Mouse (Mus musculus) spleen, postnatal 14 days (tissue): ENCODE results near the gene Sptssb.

Experiments
- DNase-seq, 2 experiments: peaks; one replicate each; pipeline ENCODE4 v3.0.0; 2021 to 2022; ENCODE audit warnings: low spot score in 2 of 2

Sptssb gene

DNA sequence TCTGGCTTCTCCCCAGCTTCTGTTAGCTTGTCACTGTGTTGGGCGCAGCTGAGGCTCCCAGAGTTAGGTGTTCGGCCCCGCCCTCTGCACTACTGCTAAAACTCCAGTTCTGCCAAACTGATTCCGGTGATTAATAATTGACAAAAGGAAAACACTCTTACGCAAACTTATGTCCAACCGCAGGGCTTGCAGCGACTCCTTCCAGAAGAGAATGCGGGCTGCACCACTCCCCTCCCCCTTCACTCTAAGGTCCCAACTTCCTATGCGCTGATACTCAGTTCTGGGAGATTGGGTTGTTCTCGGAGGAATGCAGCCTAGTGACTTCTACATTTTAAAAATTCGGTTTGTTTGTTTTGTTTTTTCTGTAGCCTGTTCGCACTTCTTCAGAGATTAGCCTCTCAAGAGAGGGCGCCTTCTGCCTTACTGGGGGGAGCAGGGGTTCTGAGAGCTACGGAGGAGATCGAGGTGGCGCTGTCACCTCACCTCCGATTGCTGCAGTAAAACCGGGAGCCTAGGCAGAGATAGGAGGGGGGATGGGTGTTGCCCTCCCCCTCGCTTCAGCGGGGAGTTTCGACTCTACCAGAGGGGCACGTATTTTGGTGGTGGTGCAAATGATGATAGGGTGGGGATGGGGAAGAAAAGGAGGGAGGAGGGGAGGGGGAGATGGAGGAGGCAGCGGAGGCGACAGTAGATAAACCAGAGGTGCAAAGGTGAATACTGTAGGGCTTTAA, at the start of gene Sptssb:
Gene Sptssb, minus strand, starts transcription at position 83 of the 731 bp plus-strand sequence.
- DNase-seq: no peak

DNA sequence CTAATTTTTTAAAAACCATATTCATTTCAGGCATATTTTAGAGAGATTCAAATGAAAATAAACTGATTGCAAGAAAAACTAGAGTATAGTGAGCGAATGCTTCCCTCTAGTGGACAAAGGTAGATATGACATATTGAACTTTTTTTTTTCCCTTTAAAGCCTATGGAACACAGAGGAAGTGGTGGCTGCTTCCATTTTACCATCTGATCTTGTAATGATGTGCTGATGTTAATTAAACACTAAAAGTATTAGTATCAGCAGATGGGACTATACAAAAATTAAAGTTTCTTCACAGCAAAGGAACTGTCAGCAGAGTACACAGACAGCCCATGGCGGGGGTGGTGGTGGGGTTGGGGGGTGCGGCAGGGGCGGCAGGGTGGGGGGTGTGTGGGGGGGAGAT, 48.3 kb upstream of the Sptssb start:
- DNase-seq: no peak

DNA sequence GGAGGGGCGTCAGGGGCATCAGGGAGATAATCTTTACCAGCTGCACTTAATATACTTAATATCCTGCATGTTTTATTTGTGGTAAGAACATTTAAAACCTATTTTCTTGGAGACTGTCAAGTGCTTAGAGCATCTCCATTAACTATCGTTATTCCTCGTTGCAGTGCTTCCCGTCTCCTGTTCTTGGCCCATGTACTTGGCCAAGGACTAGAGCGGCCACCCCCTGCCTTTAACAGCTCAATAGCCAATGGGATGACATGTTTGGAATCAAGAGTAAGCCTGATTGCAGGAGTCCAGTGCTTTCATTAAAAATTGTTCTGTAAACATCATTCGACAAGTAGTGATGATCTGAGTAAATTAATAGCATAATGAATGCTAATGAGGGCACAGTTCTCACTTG, 47.8 kb upstream of the Sptssb start:
- no peak for DNase-seq

DNA sequence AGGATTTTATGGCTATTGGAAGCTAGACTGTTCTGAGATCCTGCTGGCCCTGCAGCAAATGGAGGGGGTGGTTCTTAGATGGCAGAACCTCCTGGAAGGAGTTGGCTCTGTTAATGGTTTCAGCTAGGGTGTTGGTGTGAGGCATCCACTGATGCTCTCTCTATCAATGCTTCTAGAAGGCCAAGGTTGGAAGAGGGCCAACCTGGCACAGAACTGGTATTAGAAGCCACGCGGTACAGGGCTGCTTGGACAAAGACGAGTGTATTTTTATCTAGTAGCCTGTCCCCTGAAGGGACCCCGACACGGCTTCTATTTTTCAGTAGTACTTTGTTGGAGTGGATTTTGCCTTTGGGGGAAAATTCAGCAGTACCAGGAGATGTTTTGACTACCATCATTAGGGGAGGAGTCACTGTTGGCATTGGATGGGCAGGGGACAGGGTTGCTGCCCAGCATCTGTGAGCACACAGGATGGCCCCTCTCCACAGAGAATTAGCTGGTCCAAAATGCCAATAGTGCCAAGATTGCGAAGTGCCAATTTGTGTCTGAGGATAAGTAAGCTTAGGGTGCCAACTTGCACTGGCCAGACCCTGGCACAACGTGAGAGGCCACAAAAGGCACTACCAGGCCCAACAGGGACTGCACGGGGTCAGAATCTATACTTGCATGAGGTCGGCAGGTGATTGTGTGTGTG, 43.2 kb upstream of the Sptssb start:
- no peak for DNase-seq

DNA sequence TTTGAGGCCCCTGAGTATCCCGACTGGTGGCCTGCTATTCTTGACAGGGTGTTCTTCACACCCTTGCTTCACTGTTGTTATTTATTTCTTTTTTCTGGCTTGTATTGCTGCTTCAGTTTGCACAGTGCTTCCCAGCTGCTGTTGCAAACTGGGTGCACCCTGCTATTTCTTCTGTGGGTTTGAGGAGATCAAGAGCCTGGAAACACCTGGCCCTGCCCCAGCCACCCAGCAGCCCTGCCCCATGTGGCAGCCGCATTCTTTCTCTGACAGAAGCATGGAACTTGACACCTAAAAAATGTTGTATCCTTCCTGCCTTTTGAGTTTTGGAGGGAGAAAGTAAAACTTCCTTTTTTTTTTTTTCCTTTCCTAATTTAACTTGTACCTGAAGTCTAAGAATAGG, 42.6 kb upstream of the Sptssb start:
- DNase-seq: no peak

DNA sequence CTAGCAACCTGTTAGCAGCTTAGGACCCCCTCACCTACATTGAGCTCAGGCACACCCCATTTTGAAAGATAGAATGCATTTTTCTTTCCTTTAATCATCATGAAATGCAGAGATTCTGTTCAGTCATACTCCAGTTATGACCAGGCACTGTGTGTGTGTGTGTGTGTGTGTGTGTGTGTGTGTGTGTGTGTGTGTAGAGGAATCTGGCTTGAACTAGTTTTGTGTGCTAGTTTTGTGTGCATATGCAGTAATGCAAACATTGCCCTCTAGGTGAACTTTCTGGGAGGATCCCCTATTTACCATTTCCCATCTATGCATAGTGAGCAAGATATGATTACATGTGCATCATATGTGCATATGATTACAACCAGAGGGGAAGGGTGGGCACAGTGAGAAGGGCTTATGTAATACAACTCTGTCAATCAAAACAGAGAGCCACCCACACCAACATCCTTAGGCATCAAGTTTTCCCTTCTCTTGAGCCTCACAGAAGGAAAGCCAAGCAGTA, 42.2 kb upstream of the Sptssb start:
- DNase-seq: no peak

DNA sequence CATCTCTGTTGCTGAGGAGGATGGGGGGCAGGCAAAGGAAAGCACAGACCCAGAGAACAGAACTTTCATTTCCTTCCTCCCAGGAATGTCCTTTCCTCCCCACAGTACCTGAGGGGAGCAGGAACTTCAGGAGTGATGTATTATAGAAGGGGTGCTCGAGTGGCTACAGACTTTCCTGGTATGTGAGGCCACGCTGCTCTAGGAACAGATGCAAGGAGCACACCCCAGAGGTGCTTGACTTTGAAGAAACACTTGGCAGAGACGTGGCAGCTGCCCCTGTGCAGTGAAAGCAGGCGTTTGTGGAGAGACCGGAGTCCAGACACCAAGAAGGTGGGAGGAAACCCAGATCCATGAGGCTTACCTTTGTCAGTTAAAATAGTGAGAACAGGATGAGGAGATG, 40.6 kb upstream of the Sptssb start:
- no peak for DNase-seq

DNA sequence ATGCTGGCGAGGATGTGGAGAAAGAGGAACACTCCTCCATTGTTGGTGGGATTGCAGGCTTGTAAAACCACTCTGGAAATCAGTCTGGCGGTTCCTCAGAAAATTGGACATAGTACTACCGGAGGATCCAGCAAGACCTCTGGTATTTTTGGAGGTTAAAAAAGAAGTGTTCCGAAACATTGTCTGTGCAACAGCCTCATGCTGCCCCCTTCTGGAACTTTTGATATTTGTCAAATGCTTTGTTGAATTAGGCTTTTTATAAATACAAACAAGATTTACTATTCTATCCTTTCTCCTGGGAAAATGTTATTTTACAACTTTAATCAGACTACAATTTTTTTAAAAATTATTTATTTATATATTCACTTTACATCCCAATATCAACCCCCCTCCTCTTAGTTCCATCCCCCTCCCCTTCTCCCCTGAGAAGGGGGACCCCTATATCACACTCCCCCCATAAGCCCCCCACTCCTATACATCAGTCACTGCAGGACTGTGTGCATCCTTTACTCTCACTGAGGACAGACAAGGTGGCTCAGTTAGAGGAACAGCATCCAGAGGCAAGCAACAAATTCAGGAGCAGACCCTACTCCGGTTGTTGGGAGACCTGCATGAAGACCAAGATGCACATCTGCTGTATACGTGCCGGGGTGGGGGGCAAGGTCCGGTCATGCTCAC, 38.3 kb upstream of the Sptssb start:
- DNase-seq: no peak

DNA sequence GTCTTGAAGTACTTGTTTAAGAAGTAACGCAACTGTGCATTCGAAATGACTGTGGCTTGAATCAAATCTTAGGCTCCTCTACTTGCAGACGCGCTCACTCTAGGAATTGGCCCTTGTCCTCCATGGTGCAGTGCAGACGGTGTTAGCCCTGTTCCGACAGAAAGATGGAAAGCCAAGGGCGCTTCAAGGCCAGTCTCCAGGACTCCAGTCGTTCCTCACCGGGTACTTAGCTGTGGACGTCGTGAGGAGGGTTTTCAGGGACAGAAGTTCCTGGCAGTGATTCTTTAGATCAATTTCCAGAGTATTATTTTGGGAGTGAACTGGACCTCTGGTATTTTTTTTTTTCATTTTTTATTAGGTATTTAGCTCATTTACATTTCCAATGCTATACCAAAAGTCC, 35.8 kb upstream of the Sptssb start:
- DNase-seq: no peak

DNA sequence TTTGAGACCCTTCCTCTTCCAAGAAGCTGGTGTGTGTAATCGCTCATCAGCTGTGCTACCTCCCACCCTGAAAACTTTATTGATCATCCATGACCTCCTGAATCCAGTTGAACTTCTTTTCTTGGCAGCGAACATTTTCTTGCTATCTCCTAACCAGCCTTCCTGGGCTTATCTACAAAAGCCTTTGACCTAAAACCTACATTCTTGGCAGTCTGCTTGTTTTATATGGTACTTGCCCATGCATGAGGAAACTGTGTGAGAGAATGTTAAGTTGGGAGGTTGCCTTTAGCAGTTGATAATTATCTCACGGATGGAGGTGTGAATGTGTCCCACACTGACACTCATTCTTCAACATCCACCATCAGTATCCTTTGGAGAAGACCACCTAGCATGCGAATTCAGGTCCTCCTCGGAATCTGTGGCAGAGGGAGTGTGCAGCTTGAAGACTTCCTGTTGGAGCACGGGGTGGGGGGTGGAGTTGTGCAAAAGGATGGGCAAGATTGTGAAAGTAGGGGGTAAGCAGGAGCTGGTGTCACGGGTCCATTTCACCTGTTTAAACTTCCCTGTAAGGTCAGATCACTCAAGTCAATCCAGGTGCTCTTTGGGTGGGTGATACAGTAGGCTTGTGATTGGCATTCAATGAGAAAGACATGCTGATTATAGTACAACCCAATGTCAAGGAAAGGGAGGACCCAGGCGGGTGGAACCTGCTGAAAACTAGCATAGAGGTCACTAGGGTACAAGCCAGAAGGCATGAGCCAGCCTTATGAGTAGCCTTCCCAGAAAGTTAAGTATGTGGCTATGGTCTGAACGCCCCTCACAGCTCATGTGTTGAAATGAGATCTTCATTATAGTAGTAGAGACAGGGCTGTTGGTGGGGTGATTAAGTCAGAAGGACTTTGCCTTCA, 32.7 kb upstream of the Sptssb start:
- DNase-seq: no peak

DNA sequence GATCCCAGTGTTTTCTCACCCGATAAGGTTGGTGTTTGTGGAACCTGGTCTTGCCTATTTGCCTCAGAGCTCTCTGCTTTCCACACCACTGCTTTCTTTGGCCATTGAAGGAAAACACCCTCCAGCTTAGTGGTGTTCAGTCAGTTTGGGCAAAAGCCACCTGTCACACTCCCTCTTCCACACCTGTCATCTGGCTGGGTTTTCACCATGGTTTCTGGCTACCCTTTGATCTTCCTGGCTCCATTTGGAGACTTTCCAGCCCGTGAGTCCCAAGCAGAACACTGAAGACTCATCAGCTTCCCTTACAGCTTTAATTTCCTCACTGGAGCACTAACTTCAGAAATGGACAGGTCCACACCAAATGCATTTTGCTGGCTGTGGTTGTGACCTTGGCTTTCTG, 26.1 kb upstream of the Sptssb start:
- DNase-seq: no peak

DNA sequence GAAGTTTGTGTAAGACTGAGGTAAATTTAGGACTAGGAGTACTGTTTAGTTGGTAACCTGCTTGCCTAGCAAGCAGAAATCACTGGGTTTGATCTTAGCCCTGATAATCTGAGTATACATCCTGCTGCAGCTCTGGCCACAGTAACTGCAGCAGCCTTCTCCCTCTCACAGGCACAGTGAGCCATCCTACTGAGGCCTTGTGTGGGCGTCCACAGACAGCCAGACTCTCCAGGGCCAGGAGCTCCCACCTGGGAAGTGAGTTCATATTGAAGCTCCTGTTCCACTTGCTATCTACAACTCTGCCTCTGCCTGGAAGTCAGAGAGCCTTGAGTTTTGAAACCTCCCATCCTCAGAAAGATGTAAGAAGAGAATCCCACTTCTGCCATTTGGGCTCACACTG, 24.0 kb upstream of the Sptssb start:
- DNase-seq: no peak

DNA sequence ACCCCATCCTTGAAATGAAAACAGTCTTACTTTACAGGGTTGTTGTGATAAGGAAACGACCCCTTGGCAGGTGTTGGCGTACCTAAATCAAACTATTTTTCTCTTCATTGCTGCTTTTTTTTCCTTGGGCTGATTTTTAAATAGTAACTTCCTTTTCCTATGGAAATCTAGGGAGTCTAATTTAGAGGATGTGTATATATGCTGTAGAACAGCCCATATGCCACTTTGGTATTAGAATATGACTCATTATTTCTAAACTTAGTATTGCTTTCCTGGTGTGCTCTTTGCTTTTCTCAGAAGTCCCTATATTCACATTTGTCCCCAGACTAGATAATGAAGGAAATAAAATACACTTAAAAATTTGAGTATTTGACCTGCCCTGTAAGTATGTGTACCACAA, 17.8 kb upstream of the Sptssb start:
- no peak for DNase-seq

DNA sequence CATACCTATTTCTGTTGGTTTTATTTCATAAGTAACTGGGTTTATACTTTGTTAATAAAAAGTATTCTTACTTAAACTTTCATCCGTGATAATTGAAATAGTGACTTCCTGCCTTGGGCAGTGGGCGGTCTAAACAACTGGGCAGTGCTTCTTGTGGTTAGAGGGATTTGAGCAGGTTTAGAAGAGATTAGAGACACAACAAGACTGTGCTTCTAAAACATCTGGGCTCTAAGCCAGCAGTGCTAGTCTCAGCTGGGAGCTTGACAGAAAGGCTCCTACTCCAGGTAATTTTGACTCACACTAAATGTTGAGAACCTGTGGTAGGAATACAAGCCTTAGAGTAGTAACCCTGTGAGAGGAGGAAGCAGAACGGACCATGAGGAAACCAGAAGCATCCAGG, 15.0 kb upstream of the Sptssb start:
- no peak for DNase-seq

DNA sequence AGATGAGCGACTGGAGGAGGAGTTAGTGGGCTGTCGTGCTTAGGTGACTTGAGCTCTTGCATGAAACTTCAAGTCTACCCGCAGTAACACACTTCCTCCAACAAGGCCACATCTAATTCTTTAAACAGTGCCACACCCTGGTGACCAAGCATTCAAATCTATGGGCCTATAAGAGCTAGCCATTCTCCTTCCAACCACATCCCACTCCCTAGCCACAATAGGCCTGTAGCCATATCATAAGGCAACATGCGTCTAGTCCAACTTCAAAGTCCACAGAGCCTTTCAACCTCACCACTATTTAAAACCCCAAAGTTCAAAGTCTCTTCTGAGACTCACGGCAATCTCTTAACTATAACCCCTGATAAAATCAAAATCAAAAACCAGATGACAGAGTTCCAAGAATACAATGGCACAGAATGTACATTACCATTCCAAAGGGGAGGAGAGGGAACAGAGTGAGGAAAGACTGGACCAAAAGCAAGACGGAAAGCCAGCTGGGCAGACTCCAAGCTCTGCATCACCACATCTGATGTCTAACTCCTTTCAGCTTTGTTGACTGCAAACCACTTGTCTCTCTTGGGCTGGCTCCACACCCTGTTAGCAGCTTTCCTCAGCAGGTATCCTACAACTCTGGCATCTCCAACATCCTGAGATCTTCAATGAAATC, 13.1 kb upstream of the Sptssb start:
- no peak for DNase-seq

DNA sequence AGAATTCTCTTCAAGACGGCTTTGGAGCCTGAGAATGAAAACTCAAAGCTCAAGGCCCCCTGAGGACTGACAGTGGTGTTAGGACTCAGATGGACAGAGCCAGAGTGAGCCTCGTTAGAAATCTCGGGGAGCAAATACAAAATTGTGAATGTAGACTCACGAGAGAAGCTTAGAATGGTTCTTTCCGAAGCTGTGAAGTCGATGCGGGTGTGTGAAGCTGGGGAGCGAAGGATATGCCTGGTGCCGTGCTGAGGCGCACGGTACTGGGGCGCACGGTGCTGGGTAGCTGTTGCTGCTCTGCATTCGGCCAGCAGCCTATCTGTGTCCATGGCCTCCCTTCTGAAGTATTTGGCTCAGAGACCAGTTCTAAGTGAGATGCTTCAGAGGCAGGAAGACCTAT, 11.4 kb upstream of the Sptssb start:
- DNase-seq: no peak

DNA sequence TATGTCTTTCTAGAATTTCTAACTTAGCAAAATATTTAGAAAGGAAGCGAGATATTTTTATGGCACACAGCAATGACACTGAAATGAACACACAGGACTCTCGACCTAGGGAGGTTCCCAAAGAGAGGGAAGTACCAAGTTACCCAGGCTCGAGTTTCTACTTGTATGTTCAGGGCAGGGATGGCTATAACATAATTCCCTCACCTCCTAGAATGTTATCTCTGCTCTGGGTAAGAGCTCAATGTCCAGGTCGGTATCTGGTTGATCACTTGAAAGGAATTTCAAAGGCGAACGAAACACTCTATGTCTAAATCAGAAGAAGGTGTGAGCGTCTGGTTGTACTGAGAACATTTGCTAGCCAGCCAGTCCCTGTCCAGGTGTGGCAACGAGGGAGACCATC, 10.0 kb upstream of the Sptssb start:
- no peak for DNase-seq

DNA sequence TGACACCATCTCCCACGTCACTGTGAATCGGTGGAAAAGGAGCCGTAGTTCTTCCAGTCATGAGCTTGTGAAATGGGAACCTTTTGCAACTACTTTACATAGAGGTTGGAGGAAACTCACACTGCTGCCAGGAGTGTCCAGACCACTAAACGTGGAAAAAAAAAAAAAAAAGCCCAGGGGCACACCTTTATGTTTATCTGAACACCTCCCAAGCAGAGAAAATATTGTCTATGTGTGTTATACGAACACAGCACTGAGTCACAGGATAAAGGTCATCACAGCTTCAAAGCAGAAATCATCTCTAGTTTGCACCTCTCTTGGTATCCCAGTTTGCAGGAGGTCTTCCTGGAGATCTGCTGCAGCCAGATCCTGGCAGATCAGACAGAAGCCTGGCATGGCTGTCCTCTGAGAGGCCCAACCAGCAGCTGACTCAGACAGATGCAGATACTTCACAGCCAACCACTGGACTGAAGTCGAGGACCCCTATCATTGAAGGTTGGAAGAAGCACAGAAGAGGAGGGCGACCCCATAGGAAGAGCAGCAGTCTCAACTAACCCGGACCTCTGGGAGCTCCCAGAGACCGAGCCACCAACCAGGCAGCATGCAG, 2.2 kb upstream of the Sptssb start:
- DNase-seq: no peak

DNA sequence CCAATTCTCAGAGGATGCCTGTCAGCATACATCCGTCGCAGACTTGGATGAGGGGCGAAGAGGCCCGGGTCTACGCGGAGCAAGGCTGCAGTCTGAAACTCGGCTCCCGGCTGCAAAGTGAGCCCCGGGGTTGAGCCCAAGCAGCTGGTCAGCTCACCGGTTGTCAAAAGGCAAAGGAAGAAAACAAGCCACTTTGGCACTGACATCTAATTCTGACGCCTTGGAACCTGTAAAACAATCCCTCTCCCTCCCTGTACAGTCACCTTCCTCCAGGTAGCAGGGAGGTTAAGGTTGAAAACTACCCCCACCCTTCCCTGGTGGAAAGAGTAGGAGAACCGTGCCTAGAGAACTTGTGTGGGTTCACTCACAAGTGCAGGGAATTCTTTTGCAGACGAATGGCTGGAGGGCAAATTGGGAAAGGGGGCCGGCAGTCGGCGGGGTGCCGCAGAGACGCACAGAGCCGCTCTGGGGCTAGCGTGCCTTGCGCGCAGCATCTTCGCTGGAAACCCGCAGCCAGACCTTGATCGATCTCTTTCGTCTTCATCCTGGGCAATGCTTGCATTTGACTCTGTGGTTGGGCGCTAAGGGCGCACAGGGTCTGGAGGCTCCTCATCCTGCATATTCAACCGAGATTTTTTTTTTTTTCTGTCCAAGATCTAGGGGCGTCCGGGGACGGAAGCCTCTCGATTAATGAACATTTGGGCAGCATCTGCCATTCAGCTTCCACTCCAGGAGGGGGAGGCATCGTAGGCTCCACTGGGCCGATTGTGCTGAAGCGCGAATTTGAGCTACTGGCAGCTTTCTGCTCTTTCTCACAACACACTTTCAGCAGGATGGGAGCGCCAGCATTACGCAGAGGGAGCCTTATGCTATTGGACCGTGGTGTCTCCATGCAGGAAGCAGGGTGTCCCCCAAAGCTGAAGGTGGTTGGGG, 1.1 kb upstream of the Sptssb start:
- no peak for DNase-seq

DNA sequence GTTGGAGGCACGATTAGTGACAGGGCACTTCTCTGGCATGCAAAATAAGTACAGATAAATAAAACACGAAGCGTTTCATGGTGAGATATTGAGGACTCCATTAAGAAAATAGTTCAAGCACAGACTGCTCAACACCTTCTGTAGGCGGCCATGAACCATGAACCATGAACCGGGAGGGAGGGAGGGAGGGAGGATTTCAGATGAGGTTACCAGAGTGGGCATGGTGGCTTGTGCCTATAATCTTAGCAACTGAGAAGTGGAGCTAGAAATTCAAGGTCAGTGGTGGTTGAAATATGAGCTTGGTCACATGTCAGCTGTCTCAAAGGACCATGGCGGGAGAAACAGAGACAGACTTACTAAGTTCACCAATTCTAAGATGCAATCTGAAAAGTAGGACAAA, 20.3 kb downstream of the Sptssb start:
- DNase-seq: no peak
